Mouse (Mus musculus): ENCODE measurements around the gene Pah.

The Pah gene

DNA sequence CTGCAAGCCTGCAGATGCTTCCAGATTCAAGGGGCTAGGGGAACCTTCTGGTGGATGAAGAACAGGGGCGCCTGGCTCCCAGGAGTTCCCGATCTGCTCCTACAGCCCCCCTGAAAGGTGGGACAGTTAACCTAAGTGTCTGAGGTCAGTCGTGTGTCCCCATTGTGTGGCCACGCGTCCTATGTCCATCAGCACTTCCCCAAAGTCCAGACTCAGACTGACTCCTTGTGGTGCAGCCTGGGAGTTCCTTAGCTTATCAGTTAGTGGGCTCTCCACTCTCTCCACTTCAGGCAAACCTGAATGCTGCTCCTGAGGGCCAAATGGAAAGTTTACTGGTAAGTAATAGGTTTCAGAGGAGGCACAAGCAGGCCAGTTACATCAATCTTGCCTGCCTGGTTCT lies 19.3 kb upstream of the Pah start:
- no peak for DNase-seq (ENCODE audit: extremely low read depth, low read depth, low spot score)

- DNase-seq (ENCODE audit: extremely low read depth, low read depth, low spot score), result no peak
These were observed 17.6 kb upstream of the Pah start for GRCm38 (mm10) chr10:87503946-87504345.

- no peak for DNase-seq (ENCODE audit: extremely low read depth, low read depth, low spot score)
These were observed 13.0 kb upstream of the Pah start for GRCm38 (mm10) chr10:87508581-87508980.

- no peak for DNase-seq (ENCODE audit: extremely low read depth, low read depth, low spot score)
These were observed 8.5 kb upstream of the Pah start for GRCm38 (mm10) chr10:87513052-87513451.

GRCm38 (mm10) chr10:87518585-87518984 lies 3.0 kb upstream of the Pah start:
- DNase-seq (ENCODE audit: extremely low read depth, low read depth, low spot score), result no peak

GRCm38 (mm10) chr10:87520401-87521116 lies 1.0 kb upstream of the Pah start:
- no peak for DNase-seq (ENCODE audit: extremely low read depth, low read depth, low spot score)

GRCm38 (mm10) chr10:87534172-87534571 lies 12.6 kb downstream of the Pah start:
- DNase-seq (ENCODE audit: extremely low read depth, low read depth, low spot score), result no peak

GRCm38 (mm10) chr10:87545759-87546158 lies 24.2 kb downstream of the Pah start:
- DNase-seq (ENCODE audit: extremely low read depth, low read depth, low spot score), result no peak

DNA sequence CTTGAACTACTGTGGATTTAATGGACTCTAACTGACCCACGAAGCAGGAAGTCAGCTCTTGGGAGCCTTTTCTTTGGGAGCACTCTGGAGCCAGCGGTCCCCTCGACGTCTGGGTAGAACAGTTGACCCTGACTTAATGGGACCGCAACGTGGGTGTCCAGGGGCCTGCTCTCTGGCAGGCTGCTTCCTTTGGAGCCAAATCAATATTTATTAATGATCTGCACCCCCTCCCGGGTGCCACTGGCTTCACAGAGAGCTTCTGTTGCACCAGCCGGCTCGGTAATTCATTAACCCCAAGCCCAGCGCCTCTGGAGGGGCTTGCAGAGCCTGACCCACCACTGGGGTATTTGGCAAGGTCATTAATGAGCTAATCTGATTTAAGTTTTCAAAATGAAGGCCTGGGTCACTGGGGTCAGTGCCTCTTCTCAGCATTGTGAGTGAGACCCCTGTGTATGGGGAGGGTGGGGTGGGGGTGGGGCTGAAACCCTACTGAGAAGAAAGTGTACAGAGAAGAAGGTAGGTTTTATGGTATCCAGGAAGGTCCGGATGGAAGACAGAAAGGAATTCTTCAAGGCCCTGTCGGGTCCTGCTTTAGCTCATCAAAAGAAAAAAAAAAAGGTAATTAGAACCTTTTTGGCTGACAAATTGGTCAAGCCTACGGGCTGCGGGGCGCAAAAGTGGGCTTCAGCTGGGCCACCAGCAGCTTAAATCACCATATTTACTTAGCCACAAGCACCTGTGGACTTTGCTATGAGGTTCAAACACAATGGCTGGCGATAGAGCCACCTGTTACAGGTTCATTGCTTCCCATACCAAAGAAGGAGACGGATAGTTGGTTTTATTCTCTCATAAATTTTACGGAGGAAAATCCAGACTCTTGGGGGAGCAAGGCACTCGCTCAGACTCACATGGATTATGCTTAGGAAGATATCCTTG lies 25.0 kb downstream of the Pah start:
- DNase-seq (ENCODE audit: extremely low read depth, low read depth, low spot score), result no peak

DNA sequence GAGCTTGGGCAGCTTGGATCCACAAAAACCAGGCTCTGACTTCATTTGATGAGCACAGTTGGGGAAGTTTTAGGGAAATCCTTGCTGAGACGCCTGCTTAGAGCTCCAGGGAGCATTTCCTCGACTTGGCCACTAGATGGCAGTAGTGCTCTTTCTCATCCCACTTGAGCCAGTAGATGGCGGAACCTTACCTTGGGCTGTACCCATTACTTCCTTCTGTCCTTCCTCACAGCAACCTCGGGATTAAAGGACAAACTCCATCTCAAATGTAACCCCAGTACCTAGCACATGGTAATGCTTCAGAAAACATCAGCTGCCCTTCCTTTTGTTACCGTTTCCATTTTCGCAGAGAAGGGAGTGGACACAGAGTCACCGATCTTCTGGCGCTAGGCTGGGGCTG lies 31.1 kb downstream of the Pah start:
- DNase-seq (ENCODE audit: extremely low read depth, low read depth, low spot score), result no peak

GRCm38 (mm10) chr10:87556441-87556840 lies 34.8 kb downstream of the Pah start:
- no peak for DNase-seq (ENCODE audit: extremely low read depth, low read depth, low spot score)

DNA sequence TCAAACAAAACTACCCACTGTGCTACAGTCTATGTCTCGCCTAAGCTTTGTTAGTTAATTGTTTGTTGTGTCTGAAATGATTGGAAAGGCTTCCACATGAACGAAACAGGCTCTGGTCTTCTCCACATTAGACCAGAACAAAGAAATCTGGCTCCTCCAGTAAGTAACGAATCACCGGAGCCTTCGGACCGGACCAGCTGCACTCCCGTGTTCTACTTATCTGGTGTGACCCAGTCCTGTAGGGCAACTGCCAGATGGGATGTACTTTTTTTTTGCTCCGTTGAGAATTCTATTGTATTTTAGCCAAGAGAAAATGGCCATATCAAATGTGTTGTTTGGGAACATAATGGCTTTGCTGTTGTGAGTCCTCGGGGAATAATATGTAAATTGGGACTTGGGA lies 42.2 kb downstream of the Pah start:
- no peak for DNase-seq (ENCODE audit: extremely low read depth, low read depth, low spot score)

GRCm38 (mm10) chr10:87565712-87566111 lies 44.1 kb downstream of the Pah start:
- DNase-seq (ENCODE audit: extremely low read depth, low read depth, low spot score), result no peak

- no peak for DNase-seq (ENCODE audit: extremely low read depth, low read depth, low spot score)
These were observed 50.9 kb downstream of the Pah start for GRCm38 (mm10) chr10:87572500-87572899.

GRCm38 (mm10) chr10:87586696-87587095 lies 65.1 kb downstream of the Pah start:
- no peak for DNase-seq (ENCODE audit: extremely low read depth, low read depth, low spot score)

DNA sequence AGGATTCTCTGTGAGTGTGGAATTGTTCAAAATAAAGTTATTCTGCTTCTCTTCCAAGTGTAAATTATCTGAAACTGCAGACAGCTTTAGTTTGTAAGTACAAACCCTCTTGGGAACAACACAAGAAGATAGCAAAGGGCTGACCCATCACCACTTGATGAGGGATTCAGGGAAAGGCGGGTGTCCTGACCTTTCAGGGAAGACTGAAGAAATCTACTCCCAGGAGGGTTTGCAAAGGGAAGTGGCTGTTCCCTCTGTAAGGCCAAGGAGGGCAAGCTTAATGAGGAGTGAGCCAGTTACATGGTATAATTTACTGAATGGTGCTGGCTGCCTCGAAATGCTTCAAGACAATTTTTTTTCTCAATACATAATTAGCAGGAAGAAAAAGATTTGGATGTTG lies 72.3 kb downstream of the Pah start:
- DNase-seq (ENCODE audit: extremely low read depth, low read depth, low spot score), result no peak

DNA sequence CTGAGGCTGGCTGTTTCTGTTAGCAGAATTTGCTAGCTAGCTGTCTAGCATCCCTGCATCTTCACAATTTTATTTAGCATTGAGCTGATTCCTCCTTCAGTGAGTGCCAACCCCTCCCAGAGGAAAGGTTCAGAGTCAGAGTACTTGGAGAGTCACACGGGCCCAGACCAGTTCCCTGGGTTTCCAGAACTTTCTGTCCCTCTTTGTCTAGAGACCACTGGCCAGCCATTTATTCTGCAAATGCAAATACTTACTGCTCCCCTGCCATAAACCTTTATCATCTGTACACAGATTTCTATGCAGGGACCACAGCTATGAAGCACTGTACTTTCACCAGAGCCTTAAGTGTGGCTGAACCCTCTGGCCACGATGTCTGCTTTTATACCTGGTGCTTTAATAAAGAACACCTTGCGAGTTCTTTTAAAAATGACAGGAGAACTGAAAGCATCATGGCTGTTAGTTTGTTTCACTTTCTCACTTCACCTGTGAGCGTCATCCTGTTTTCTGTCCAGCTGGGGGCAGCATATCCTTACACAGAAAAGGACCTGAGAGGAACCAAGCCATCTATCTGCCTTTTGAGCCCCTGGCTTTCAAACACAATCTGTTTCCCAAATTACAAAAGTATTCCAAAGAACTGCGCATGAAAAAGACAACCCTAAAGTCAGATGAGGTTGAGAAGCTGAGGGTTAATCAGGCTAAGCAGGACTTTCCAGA lies 74.9 kb downstream of the Pah start:
- no peak for DNase-seq (ENCODE audit: extremely low read depth, low read depth, low spot score)

DNA sequence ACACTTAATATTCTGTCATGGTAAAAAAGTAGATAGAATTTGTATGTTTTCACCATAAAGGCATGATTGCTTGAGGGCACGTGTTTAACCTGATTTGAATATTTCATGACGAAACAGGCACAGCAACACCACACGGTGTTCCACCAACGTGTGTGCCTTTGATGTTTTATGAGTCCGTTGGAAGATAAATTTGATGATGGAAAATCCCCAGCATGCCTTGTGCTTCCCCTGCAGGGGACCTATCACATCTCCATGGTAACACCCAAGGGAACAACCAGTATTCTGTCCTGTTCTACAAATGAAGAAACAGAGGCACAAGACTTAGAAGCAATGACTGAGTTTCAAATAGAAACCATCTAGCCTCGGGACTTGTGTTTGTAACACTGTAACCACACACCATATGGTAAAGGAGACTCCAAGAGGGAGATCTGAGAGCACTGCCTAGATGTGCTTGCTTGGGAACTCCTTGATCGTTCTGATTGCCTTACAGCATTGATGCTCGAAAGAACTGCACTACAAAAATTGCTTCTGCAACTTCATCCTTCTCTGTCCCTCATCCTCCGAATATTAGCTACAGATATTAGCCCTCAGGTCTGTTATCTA lies 75.6 kb downstream of the Pah start:
- no peak for DNase-seq (ENCODE audit: extremely low read depth, low read depth, low spot score)

DNA sequence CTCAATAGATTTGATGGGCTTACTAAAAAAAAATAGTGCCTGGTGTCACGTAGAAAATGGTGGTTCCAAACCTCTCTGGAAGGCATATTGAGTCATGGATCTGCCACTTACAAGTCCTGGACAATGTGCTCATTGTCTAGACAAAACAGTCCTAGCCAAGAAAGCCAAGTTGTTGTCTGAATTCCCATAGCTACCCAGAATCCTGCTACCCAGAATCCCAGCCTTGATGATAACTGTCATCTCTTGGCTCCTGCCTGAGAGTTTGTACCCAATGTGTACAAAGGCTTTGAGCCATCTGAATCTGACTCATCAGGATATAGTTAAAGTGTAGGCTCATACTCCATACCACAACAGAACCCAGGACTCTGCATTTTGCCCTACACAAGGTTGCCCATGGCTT lies 80.6 kb downstream of the Pah start:
- DNase-seq (ENCODE audit: extremely low read depth, low read depth, low spot score), result no peak

DNA sequence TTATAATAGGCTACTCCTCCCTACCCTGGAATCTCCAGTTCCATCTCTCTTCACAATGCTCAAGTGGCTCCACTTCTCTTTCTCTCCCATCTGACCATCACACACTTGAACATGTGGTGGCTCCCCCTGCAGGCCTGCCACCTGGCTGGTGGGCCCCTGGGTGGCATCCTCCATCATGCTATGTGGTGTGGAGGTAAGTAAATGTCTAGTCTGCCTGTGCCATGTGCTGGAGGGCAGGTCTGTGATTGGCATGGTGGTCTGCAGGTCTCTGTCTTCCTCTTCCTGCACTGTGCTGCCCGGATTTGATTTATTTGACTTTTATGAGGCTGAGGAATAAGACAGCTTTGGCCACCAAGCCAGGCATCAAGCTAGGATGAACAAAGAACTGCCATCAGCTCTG lies 103.6 kb downstream of the Pah start:
- no peak for DNase-seq (ENCODE audit: extremely low read depth, low read depth, low spot score)
